Mouse (Mus musculus): ENCODE measurements around the gene Astn2.
"Not testable (repeated sequence)": the region's sequence is repeated elsewhere in the genome, so short reads cannot be mapped to it uniquely, and the experiment has no call there.

The Astn2 gene

GRCm38 (mm10) chr4:65752941-65753340, 651.5 kb downstream of the Astn2 start:
- DNase-seq (ENCODE audit: low spot score): no peak

GRCm38 (mm10) chr4:65744788-65745187, 659.6 kb downstream of the Astn2 start:
- DNase-seq (ENCODE audit: low spot score): no peak

- no peak for DNase-seq (ENCODE audit: low spot score)
Observed at GRCm38 (mm10) chr4:65744088-65744610, 660.3 kb downstream of the Astn2 start.

GRCm38 (mm10) chr4:65743160-65743691, 661.2 kb downstream of the Astn2 start:
- no peak for DNase-seq (ENCODE audit: low spot score)

GRCm38 (mm10) chr4:65724414-65724813, 680.0 kb downstream of the Astn2 start:
- DNase-seq (ENCODE audit: low spot score): no peak

- DNase-seq (ENCODE audit: low spot score): no peak
Observed at GRCm38 (mm10) chr4:65719610-65720009, 684.8 kb downstream of the Astn2 start.

GRCm38 (mm10) chr4:65717899-65718298, 686.5 kb downstream of the Astn2 start:
- no peak for DNase-seq (ENCODE audit: low spot score)

GRCm38 (mm10) chr4:65716086-65716485, 688.3 kb downstream of the Astn2 start:
- DNase-seq (ENCODE audit: low spot score): no peak

- no peak for DNase-seq (ENCODE audit: low spot score)
Observed at GRCm38 (mm10) chr4:65711678-65712077, 692.7 kb downstream of the Astn2 start.

GRCm38 (mm10) chr4:65710623-65711022, 693.8 kb downstream of the Astn2 start:
- no peak for DNase-seq (ENCODE audit: low spot score)

GRCm38 (mm10) chr4:65701848-65702247, 702.6 kb downstream of the Astn2 start:
- no peak for DNase-seq (ENCODE audit: low spot score)

GRCm38 (mm10) chr4:65699743-65700361, 704.6 kb downstream of the Astn2 start:
- no peak for DNase-seq (ENCODE audit: low spot score)

GRCm38 (mm10) chr4:65695241-65695640, 709.2 kb downstream of the Astn2 start:
- no peak for DNase-seq (ENCODE audit: low spot score)

GRCm38 (mm10) chr4:65694011-65694410, 710.4 kb downstream of the Astn2 start:
- no peak for DNase-seq (ENCODE audit: low spot score)

- DNase-seq (ENCODE audit: low spot score): no peak
Observed at GRCm38 (mm10) chr4:65687006-65687723, 717.2 kb downstream of the Astn2 start.

GRCm38 (mm10) chr4:65686258-65687005, 718.0 kb downstream of the Astn2 start:
- no peak for DNase-seq (ENCODE audit: low spot score)

- DNase-seq (ENCODE audit: low spot score): no peak
Observed at GRCm38 (mm10) chr4:65684401-65684800, 720.0 kb downstream of the Astn2 start.

GRCm38 (mm10) chr4:65679786-65680185, 724.6 kb downstream of the Astn2 start:
- not testable (repeated sequence) for DNase-seq (ENCODE audit: low spot score)

GRCm38 (mm10) chr4:65678929-65679328, 725.5 kb downstream of the Astn2 start:
- no peak for DNase-seq (ENCODE audit: low spot score)

GRCm38 (mm10) chr4:65678495-65678894, 725.9 kb downstream of the Astn2 start:
- DNase-seq (ENCODE audit: low spot score): no peak

GRCm38 (mm10) chr4:65674267-65674978, 730.0 kb downstream of the Astn2 start:
- no peak for DNase-seq (ENCODE audit: low spot score)

- no peak for DNase-seq (ENCODE audit: low spot score)
Observed at GRCm38 (mm10) chr4:65673418-65673933, 730.9 kb downstream of the Astn2 start.
